Mouse (Mus musculus) myocyte (in vitro differentiated cells): Measurements from ENCODE around the gene Spata5. TPM values are rescaled to one million over a fixed set of nuclear protein-coding genes. Genes with fewer than 3 reads are reported as not detected.

Experiments used
- H3K27me3 ChIP-seq: one replicate; pipeline ENCODE4 v1.6.1; 2011; ENCODE audit not compliant: control insufficient read depth, insufficient read depth, insufficient read length
- H3K36me3 ChIP-seq: one replicate; pipeline ENCODE4 v1.6.1; 2011; ENCODE audit not compliant: control insufficient read depth, insufficient read depth
- H3K4me2 ChIP-seq: one replicate; pipeline ENCODE4 v1.6.1; 2011; ENCODE audit warnings: low read depth, control low read depth
- H3K4me3 ChIP-seq: one replicate; pipeline ENCODE4 v1.5.1; 2011; ENCODE audit warnings: mild to moderate bottlenecking, control low read depth, moderate library complexity
- H3K79me2 ChIP-seq: one replicate; pipeline ENCODE4 v1.6.1; 2011; ENCODE audit not compliant: control insufficient read depth, insufficient read depth
- H3ac ChIP-seq: one replicate; pipeline ENCODE4 v1.6.1; 2011; ENCODE audit not compliant: control insufficient read depth, insufficient read length
- CEBPB ChIP-seq: IDR thresholded peaks from 2 replicates; pipeline ENCODE4 v1.6.1; 2011; ENCODE audit warnings: mild to moderate bottlenecking, moderate library complexity; ENCODE audit not compliant: poor library complexity, insufficient read depth, severe bottlenecking
- E2F4 ChIP-seq: IDR thresholded peaks from one replicate; pipeline ENCODE4 v1.6.1; 2011; ENCODE audit warnings: mild to moderate bottlenecking, control low read depth, moderate library complexity; ENCODE audit not compliant: insufficient read depth
- MAX ChIP-seq: IDR thresholded peaks from one replicate; pipeline ENCODE4 v1.6.1; 2011; ENCODE audit warnings: low read depth, mild to moderate bottlenecking, control low read depth
- MYOD1 ChIP-seq, 3 experiments: IDR thresholded peaks; one replicate each; pipeline ENCODE4 v1.6.1; 2011; ENCODE audit warnings: control low read depth in 2 of 3, low read depth in 2 of 3, mild to moderate bottlenecking in 2 of 3, moderate library complexity in 1 of 3; ENCODE audit not compliant: insufficient read length in 2 of 3, control insufficient read depth in 1 of 3
- MYOG ChIP-seq, 3 experiments: IDR thresholded peaks; one replicate each; pipeline ENCODE4 v1.6.1; 2011; ENCODE audit warnings: control low read depth in 2 of 3, low read depth in 2 of 3, mild to moderate bottlenecking in 2 of 3; ENCODE audit not compliant: insufficient read length in 2 of 3, control insufficient read depth in 1 of 3, insufficient read depth in 1 of 3
- POLR2A ChIP-seq: IDR thresholded peaks from one replicate; pipeline ENCODE4 v1.6.1; 2011; ENCODE audit warnings: low read depth, mild to moderate bottlenecking, control low read depth, moderate library complexity; ENCODE audit not compliant: insufficient read length
- POLR2AphosphoS2 ChIP-seq: IDR thresholded peaks from one replicate; pipeline ENCODE4 v1.6.1; 2011; ENCODE audit warnings: low read depth, control low read depth; ENCODE audit not compliant: insufficient read length
- REST ChIP-seq: IDR thresholded peaks from one replicate; pipeline ENCODE4 v1.6.1; 2011; ENCODE audit warnings: mild to moderate bottlenecking, control low read depth, moderate library complexity; ENCODE audit not compliant: insufficient read depth, insufficient read length
- SRF ChIP-seq: IDR thresholded peaks from one replicate; pipeline ENCODE4 v1.6.1; 2011; ENCODE audit warnings: low read depth; ENCODE audit not compliant: control insufficient read depth, insufficient read length
- TCF12 ChIP-seq: IDR thresholded peaks from one replicate; pipeline ENCODE4 v1.6.1; 2011; ENCODE audit warnings: mild to moderate bottlenecking, control low read depth; ENCODE audit not compliant: poor library complexity, insufficient read depth, severe bottlenecking
- TCF3 ChIP-seq: IDR thresholded peaks from one replicate; pipeline ENCODE4 v1.6.1; 2011; ENCODE audit warnings: low read depth, control low read depth; ENCODE audit not compliant: insufficient read length
- USF1 ChIP-seq: IDR thresholded peaks from one replicate; pipeline ENCODE4 v1.6.1; 2011; ENCODE audit warnings: low read depth, mild to moderate bottlenecking, control low read depth, moderate library complexity
- polyA plus RNA-seq: library from polyadenylated mRNA; unstranded; fragments of >200 nt; fragmentation: generic; extraction: Trizol; gene quantifications from one replicate; pipeline ENCODE4 v1.2.1, GENCODE M21; 2012; ENCODE audit warnings: missing spikeins

The Spata5 gene
- polyA plus RNA-seq, 1 experiment, result 24.2 TPM

DNA sequence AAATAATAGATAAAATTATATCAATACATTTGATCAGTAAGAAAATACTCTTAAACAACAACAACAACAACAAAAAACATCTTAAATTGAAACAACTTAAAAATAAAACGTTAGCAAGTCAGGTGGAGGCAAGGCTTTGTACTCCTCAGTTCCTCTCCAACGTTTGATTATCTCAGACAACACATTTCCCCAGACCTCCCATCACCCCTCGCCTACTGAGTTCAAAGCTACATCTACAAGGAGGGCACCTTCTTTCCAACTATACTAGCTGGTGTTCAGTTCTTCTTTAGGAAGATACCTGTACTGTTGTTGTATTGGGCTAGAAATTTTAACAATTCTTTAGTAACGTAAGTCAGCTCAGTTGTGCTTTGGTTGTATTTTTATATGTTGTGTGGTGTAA is 49.7 kb downstream of the Spata5 start:
- H3K4me2 ChIP-seq, result no peak overlapping the region
- no peak overlapping the region for H3K4me3 ChIP-seq
- H3K27me3 ChIP-seq, result no peaks in the 10 kb centered on the region
- no peak overlapping the region for H3ac ChIP-seq
- TF ChIP-seq TCF3, result no peak
- TF ChIP-seq CEBPB, result no peak
- no peak for TF ChIP-seq MYOD1 (IDR thresholded peaks at IDR 0.05; ENCODE audit: control insufficient read depth in 1 of 3, insufficient read length in 2 of 3, low read depth in 2 of 3)
- no peak for TF ChIP-seq SRF
- no peak for TF ChIP-seq MYOG (IDR thresholded peaks at IDR 0.05; ENCODE audit: control insufficient read depth in 1 of 3, insufficient read depth in 1 of 3, insufficient read length in 2 of 3, low read depth in 2 of 3)
- no peak for TF ChIP-seq POLR2A
- no peak for TF ChIP-seq MAX
- no peak for TF ChIP-seq REST
- no peak for TF ChIP-seq USF1
- TF ChIP-seq TCF12, result no peak
- peaks cover 12% of the 10 kb centered on the region for H3K36me3 ChIP-seq
- no peaks in the 10 kb centered on the region for H3K79me2 ChIP-seq

DNA sequence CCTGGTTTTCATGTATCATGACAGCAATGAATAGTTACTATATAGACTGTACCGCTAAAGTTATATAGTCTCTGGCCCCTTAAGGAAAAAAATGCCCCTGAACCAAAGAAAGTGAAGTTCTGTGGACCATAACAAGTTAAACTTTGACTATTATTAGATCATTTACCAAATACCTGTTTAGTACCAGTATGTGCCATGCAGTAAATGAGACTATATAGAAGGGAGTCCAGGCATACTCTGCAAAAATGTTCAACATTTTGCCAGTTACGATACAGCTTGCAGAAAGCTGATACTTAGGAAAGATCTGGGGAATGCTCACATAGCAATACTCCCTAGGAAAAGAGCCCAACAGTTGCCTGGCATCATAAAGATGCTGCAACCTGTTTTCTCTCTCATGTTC is 51.2 kb downstream of the Spata5 start:
- no peaks in the 10 kb centered on the region for H3K79me2 ChIP-seq
- H3K36me3 ChIP-seq, result no peaks in the 10 kb centered on the region
- H3K27me3 ChIP-seq, result no peaks in the 10 kb centered on the region
- TF ChIP-seq USF1 (no peak), MAX (no peak), MYOG (IDR thresholded peaks at IDR 0.05; ENCODE audit: control insufficient read depth in 1 of 3, insufficient read depth in 1 of 3, insufficient read length in 2 of 3, low read depth in 2 of 3) (no peak), SRF (no peak), TCF12 (no peak), TCF3 (no peak), POLR2AphosphoS2 (no peak), E2F4 (no peak), POLR2A (no peak), MYOD1 (IDR thresholded peaks at IDR 0.05; ENCODE audit: control insufficient read depth in 1 of 3, insufficient read length in 2 of 3, low read depth in 2 of 3) (no peak)
- H3K4me2 ChIP-seq, result no peak overlapping the region
- no peak overlapping the region for H3ac ChIP-seq
- H3K4me3 ChIP-seq, result no peak overlapping the region

DNA sequence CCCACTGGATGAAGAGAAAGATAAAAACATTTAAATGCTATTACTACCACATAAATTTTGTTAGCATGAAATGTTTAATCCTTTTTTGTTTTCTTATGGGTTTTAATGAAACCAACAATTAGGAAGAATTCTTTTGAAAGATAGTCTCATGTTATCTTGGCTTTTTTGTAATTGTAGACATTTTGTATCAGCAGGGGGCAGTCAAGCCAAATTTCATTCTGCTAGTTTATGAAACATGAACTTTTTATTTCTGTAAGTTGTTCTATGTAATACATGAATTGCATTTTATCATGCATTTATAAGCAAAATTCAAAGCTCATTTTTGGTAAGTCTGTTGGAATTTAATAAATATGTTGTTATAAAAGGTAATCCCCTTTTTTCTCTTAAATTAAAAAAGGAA is 52.8 kb downstream of the Spata5 start:
- H3K27me3 ChIP-seq, result no peaks in the 10 kb centered on the region
- H3K4me3 ChIP-seq, result no peak overlapping the region
- TF ChIP-seq TCF3, result no peak
- no peak for TF ChIP-seq TCF12
- TF ChIP-seq POLR2AphosphoS2, result no peak
- TF ChIP-seq USF1, result no peak
- no peak for TF ChIP-seq REST
- TF ChIP-seq MYOD1 (IDR thresholded peaks at IDR 0.05; ENCODE audit: control insufficient read depth in 1 of 3, insufficient read length in 2 of 3, low read depth in 2 of 3), result no peak
- TF ChIP-seq MAX, result no peak
- no peak for TF ChIP-seq MYOG (IDR thresholded peaks at IDR 0.05; ENCODE audit: control insufficient read depth in 1 of 3, insufficient read depth in 1 of 3, insufficient read length in 2 of 3, low read depth in 2 of 3)
- TF ChIP-seq E2F4, result no peak
- no peak for TF ChIP-seq SRF
- no peak for TF ChIP-seq CEBPB
- no peak for TF ChIP-seq POLR2A
- no peaks in the 10 kb centered on the region for H3K79me2 ChIP-seq
- H3K4me2 ChIP-seq, result no peak overlapping the region
- no peaks in the 10 kb centered on the region for H3K36me3 ChIP-seq
- no peak overlapping the region for H3ac ChIP-seq

DNA sequence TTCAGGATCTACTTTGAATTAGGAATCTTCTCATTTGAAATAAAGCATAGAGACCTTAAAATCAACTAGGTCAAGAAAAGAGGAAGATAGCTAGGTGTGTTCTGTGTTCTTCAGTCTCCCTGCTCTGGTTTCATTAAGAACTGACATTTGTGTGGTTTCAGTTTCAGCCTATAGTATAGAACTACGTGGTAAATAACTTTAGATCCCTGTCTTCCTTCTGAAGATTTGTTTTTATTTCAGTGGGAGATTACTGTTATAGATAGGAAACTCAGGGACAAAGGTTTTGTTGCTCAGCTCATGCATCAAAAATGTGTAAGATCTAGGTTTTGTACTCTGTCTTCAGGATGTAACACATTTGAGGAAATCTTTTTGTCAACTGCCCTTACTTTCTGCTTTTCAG is 56.8 kb downstream of the Spata5 start:
- no peaks in the 10 kb centered on the region for H3K27me3 ChIP-seq

More for the DNA sequence above, 56.8 kb downstream of the Spata5 start:
- Histone ChIP-seq H3ac (no peak overlapping the region), H3K4me2 (peak overlapping the region; percentile 35), H3K4me3 (no peak overlapping the region), H3K79me2 (no peaks in the 10 kb centered on the region), H3K36me3 (no peaks in the 10 kb centered on the region)
- TF ChIP-seq E2F4, result no peak
- no peak for TF ChIP-seq SRF
- no peak for TF ChIP-seq USF1
- no peak for TF ChIP-seq POLR2AphosphoS2
- no peak for TF ChIP-seq MAX
- TF ChIP-seq TCF12, result no peak
- TF ChIP-seq MYOD1 (IDR thresholded peaks at IDR 0.05; ENCODE audit: control insufficient read depth in 1 of 3, insufficient read length in 2 of 3, low read depth in 2 of 3), result no peak
- TF ChIP-seq REST, result no peak
- no peak for TF ChIP-seq POLR2A
- no peak for TF ChIP-seq CEBPB
- no peak for TF ChIP-seq TCF3
- no peak for TF ChIP-seq MYOG (IDR thresholded peaks at IDR 0.05; ENCODE audit: control insufficient read depth in 1 of 3, insufficient read depth in 1 of 3, insufficient read length in 2 of 3, low read depth in 2 of 3)
